25 mouse cellular contexts compared by ENCODE assay signal in genomic region chr17:46394631-46395030, GRCm38 (mm10). TPM values are rescaled to one million over a fixed set of nuclear protein-coding genes. Genes with fewer than 3 reads are reported as not detected.
A peak's percentile ranks its signal among the peaks of the same experiment; 100 is the strongest.
DNase-seq lines count a peak whose midpoint lies in the region; ATAC-seq and TF ChIP-seq lines count a peak whose summit lies in the region.
"Had no signal": no experiment of that assay in that cellular context is flagged by ENCODE, and none has a peak within 500 bp of the region (broad histone marks: within the 10 kb centered on the region; RNA-seq: fewer than 3 reads in every experiment).

No protein-coding gene starts in this region.

- no peak for ATAC-seq in embryonic facial prominence, embryonic 14.5 days (ENCODE audit: low read depth)
- no peak for ATAC-seq in hindbrain, postnatal 0 days
- ATAC-seq: CD4-positive, CD25-positive, alpha-beta regulatory T cell, adult 4 months; forebrain, embryonic 13.5 days; forebrain, embryonic 15.5 days; forebrain, postnatal 0 days had no signal

- H3K36me3 ChIP-seq in embryonic facial prominence, embryonic 14.5 days (ENCODE audit: control insufficient read depth, insufficient read depth, low read length) = peaks cover 60% of the 10 kb centered on the region
- H3K36me3 ChIP-seq in embryonic facial prominence, embryonic 10.5 days (replicated peaks) = peaks cover 64% of the 10 kb centered on the region
- peaks cover 26% of the 10 kb centered on the region for H3K36me3 ChIP-seq in hindbrain, postnatal 0 days (ENCODE audit: insufficient read depth, low read length)

- H3K4me2 ChIP-seq in embryonic facial prominence, embryonic 14.5 days (ENCODE audit: low read depth, low read length) = no peak overlapping the region
- H3K4me2 ChIP-seq in hindbrain, postnatal 0 days (ENCODE audit: low read depth, low read length) = no peak overlapping the region
- H3K4me2 ChIP-seq: embryonic facial prominence, embryonic 13.5 days; forebrain, embryonic 13.5 days; forebrain, embryonic 15.5 days had no signal

- no peak overlapping the region for H3K27ac ChIP-seq in embryonic facial prominence, embryonic 14.5 days (replicated peaks; ENCODE audit: low read depth, low read length)
- H3K27ac ChIP-seq in embryonic facial prominence, embryonic 10.5 days (replicated peaks) = no peak overlapping the region
- no peak overlapping the region for H3K27ac ChIP-seq in hindbrain, postnatal 0 days
- H3K27ac ChIP-seq: embryonic facial prominence, embryonic 13.5 days; forebrain, embryonic 13.5 days; forebrain, embryonic 15.5 days had no signal

- no peak for TF ChIP-seq CTCF in hindbrain, postnatal 0 days (IDR thresholded peaks at IDR 0.05; ENCODE audit: low read depth)

- no peak overlapping the region for H3K4me3 ChIP-seq in embryonic facial prominence, embryonic 14.5 days (ENCODE audit: low read depth, low read length)
- H3K4me3 ChIP-seq in embryonic facial prominence, embryonic 10.5 days = no peak overlapping the region
- H3K4me3 ChIP-seq in hindbrain, postnatal 0 days (ENCODE audit: low read length) = no peak overlapping the region
- H3K4me3 ChIP-seq: embryonic facial prominence, embryonic 13.5 days; forebrain, embryonic 13.5 days; forebrain, embryonic 15.5 days had no signal

- no peak for DNase-seq in embryonic facial prominence, embryonic 14.5 days (ENCODE audit: low spot score)
- DNase-seq in embryonic facial prominence, embryonic 10.5 days (ENCODE audit: low spot score) = no peak
- DNase-seq in frontal cortex, postnatal 36 days (ENCODE audit: low spot score in 2 of 2) = peak; percentile 13 to 19
- no peak for DNase-seq in frontal cortex, postnatal 10 days (ENCODE audit: low spot score in 2 of 2)
- peak; percentile 19 for DNase-seq in right cerebral cortex, adult 18-20 months
- DNase-seq in right cerebral cortex, postnatal 14 days = no peak
- DNase-seq in hindbrain, postnatal 0 days (ENCODE audit: low spot score) = no peak
- DNase-seq: adrenal gland, adult 2 months; adrenal gland, postnatal 10 days; adrenal gland, postnatal 25 days; B cell, adult 2 months; cerebellum, adult 11-12 months; cerebellum, adult 2 months; cerebellum, adult 9-10 months; cerebellum, postnatal 10 days; cerebellum, postnatal 25 days; forebrain, postnatal 0 days had no signal

- H3K27me3 ChIP-seq in embryonic facial prominence, embryonic 14.5 days (replicated peaks; ENCODE audit: control insufficient read depth, insufficient read depth, low read length) = no peaks in the 10 kb centered on the region
- H3K27me3 ChIP-seq in embryonic facial prominence, embryonic 10.5 days (replicated peaks; ENCODE audit: low read depth, poor library complexity, severe bottlenecking) = no peaks in the 10 kb centered on the region
- no peaks in the 10 kb centered on the region for H3K27me3 ChIP-seq in hindbrain, postnatal 0 days (ENCODE audit: insufficient read depth, low read length)
- H3K27me3 ChIP-seq: CH12.LX; embryonic facial prominence, embryonic 13.5 days; forebrain, embryonic 13.5 days; forebrain, embryonic 15.5 days had no signal

- H3K4me1 ChIP-seq in embryonic facial prominence, embryonic 14.5 days (ENCODE audit: control insufficient read depth, insufficient read depth, low read length) = no peaks in the 10 kb centered on the region
- no peaks in the 10 kb centered on the region for H3K4me1 ChIP-seq in embryonic facial prominence, embryonic 10.5 days
- H3K4me1 ChIP-seq in hindbrain, postnatal 0 days (ENCODE audit: insufficient read depth, low read length) = no peaks in the 10 kb centered on the region
- H3K4me1 ChIP-seq: embryonic facial prominence, embryonic 13.5 days; forebrain, embryonic 13.5 days; forebrain, embryonic 15.5 days had no signal

- H3K9ac ChIP-seq in embryonic facial prominence, embryonic 14.5 days (ENCODE audit: low read depth, low read length) = peak overlapping the region; percentile 30; the same call in 1 of the 2 replicates
- no peak overlapping the region for H3K9ac ChIP-seq in hindbrain, postnatal 0 days (replicated peaks; ENCODE audit: low read length)
- H3K9ac ChIP-seq: embryonic facial prominence, embryonic 13.5 days; forebrain, embryonic 13.5 days; forebrain, embryonic 15.5 days; forebrain, postnatal 0 days had no signal

- H3K9me3 ChIP-seq in embryonic facial prominence, embryonic 14.5 days (ENCODE audit: control insufficient read depth, low read length) = no peaks in the 10 kb centered on the region
- no peaks in the 10 kb centered on the region for H3K9me3 ChIP-seq in embryonic facial prominence, embryonic 10.5 days
- H3K9me3 ChIP-seq in hindbrain, postnatal 0 days (ENCODE audit: low read length) = no peaks in the 10 kb centered on the region
- H3K9me3 ChIP-seq: embryonic facial prominence, embryonic 13.5 days; forebrain, embryonic 13.5 days; forebrain, embryonic 15.5 days; G1E had no signal

- WGBS in embryonic facial prominence, embryonic 14.5 days = 95% methylated on average over 1 of the region's 1 CpGs
- WGBS in embryonic facial prominence, embryonic 10.5 days = 88% methylated on average over 1 of the region's 1 CpGs
- WGBS in hindbrain, postnatal 0 days = 83% methylated on average over 1 of the region's 1 CpGs

RNA-seq across cellular contexts. Expression of gene Zfp318, which starts 11.1 kb away (rescaled TPM):
- polyA plus RNA-seq in embryonic facial prominence, embryonic 14.5 days (2014; fragmentation: Nextera tagmentation; extraction: Ambion mirVana) = 16.1 and 16.5 TPM in 2 replicates
- polyA plus RNA-seq in embryonic facial prominence, embryonic 10.5 days (2016; fragmentation: Nextera tagmentation; extraction: Ambion mirVana) = 10.5 and 12.6 TPM in 2 replicates
- 20.1 and 24.5 TPM in 2 replicates for total RNA-seq in hindbrain, postnatal 0 days (2014; rRNA removed)
- 22.9 and 23.2 TPM in 2 replicates for polyA plus RNA-seq in hindbrain, postnatal 0 days (2015; fragmentation: Nextera tagmentation; extraction: Ambion mirVana)

RNA-seq across cellular contexts. Expression of gene Crip3, which starts 34.1 kb away (rescaled TPM):
- polyA plus RNA-seq in embryonic facial prominence, embryonic 14.5 days (2014; fragmentation: Nextera tagmentation; extraction: Ambion mirVana) = 0.99 and 2.0 TPM in 2 replicates
- polyA plus RNA-seq in embryonic facial prominence, embryonic 10.5 days (2016; fragmentation: Nextera tagmentation; extraction: Ambion mirVana) = 0.77 TPM in 1 of 2 replicates, not detected in the other
- total RNA-seq in hindbrain, postnatal 0 days (2014; rRNA removed) = 1.4 and 4.0 TPM in 2 replicates
- polyA plus RNA-seq in hindbrain, postnatal 0 days (2015; fragmentation: Nextera tagmentation; extraction: Ambion mirVana) = 1.6 and 1.7 TPM in 2 replicates
- total RNA-seq: CH12.LX, G1E had no signal
- polyA plus RNA-seq: CD4-positive, CD25-positive, alpha-beta regulatory T cell, adult 4 months; G1E had no signal

RNA-seq across cellular contexts. Expression of gene Slc22a7, which starts 43.6 kb away (rescaled TPM):
- not detected in 2 replicates for polyA plus RNA-seq in embryonic facial prominence, embryonic 14.5 days (2014; fragmentation: Nextera tagmentation; extraction: Ambion mirVana)
- not detected in 2 replicates for polyA plus RNA-seq in embryonic facial prominence, embryonic 10.5 days (2016; fragmentation: Nextera tagmentation; extraction: Ambion mirVana)
- not detected in 2 replicates for total RNA-seq in hindbrain, postnatal 0 days (2014; rRNA removed)
- 0.13 TPM in 1 of 2 replicates, not detected in the other for polyA plus RNA-seq in hindbrain, postnatal 0 days (2015; fragmentation: Nextera tagmentation; extraction: Ambion mirVana)
- total RNA-seq: adrenal gland, postnatal 25 days; CH12.LX; G1E had no signal
- polyA plus RNA-seq: CD4-positive, CD25-positive, alpha-beta regulatory T cell, adult 4 months; embryonic facial prominence, embryonic 11.5 days; embryonic facial prominence, embryonic 13.5 days; forebrain, embryonic 11.5 days; forebrain, embryonic 13.5 days; G1E had no signal

Comparison
In these comparisons a context has a peak if more than half of its experiments do, and no peak if none do; other contexts are left out.
1. DNase-seq: peak in frontal cortex, postnatal 36 days (2 of 2) and right cerebral cortex, adult 18-20 months (single experiment); none in embryonic facial prominence, embryonic 14.5 days (single experiment), embryonic facial prominence, embryonic 10.5 days (single experiment), frontal cortex, postnatal 10 days (0 of 2), right cerebral cortex, postnatal 14 days (single experiment) and hindbrain, postnatal 0 days (single experiment).